Mouse (Mus musculus) embryonic facial prominence, embryonic 15.5 days (tissue): Measurements from ENCODE around the gene Mypn. TPM values are rescaled to one million over a fixed set of nuclear protein-coding genes. Genes with fewer than 3 reads are reported as not detected.

Experiments used
- ATAC-seq: fragments of 200-750 bp; cut with Nextera tagmentation; 2 replicates; pipeline ENCODE4 v1.8.0; 2017; ENCODE audit warnings: low read depth, moderate TSS enrichment; ENCODE audit not compliant: insufficient number of reproducible peaks, low FRiP score, low TSS enrichment
- H3K27ac ChIP-seq: fragments of 300-500 bp; sonication (generic); replicated peaks from 2 replicates; pipeline ENCODE4 v1.5.1; 2015; ENCODE audit warnings: mild to moderate bottlenecking, inconsistent platforms
- H3K27me3 ChIP-seq: fragments of 300-500 bp; sonication (generic); 2 replicates; pipeline ENCODE4 v1.6.1; 2015; ENCODE audit warnings: inconsistent platforms
- H3K36me3 ChIP-seq: fragments of 300-500 bp; sonication (generic); 2 replicates; pipeline ENCODE4 v1.6.1; 2015; ENCODE audit warnings: mild to moderate bottlenecking, inconsistent platforms
- H3K4me1 ChIP-seq: fragments of 300-500 bp; sonication (generic); 2 replicates; pipeline ENCODE4 v1.6.1; 2015; ENCODE audit warnings: inconsistent platforms
- H3K4me2 ChIP-seq: fragments of 300-500 bp; sonication (generic); replicated peaks from 2 replicates; pipeline ENCODE4 v1.6.1; 2015; ENCODE audit warnings: mild to moderate bottlenecking, inconsistent platforms
- H3K4me3 ChIP-seq: fragments of 300-500 bp; sonication (generic); replicated peaks from 2 replicates; pipeline ENCODE4 v1.5.1; 2015; ENCODE audit warnings: mild to moderate bottlenecking, inconsistent platforms
- H3K9ac ChIP-seq: fragments of 300-500 bp; sonication (generic); 2 replicates; pipeline ENCODE4 v1.6.1; 2015; ENCODE audit warnings: inconsistent platforms
- H3K9me3 ChIP-seq: fragments of 300-500 bp; sonication (generic); replicated peaks from 2 replicates; pipeline ENCODE4 v1.6.1; 2016; ENCODE audit warnings: inconsistent platforms
- WGBS: fragments of 180-500 bp; shearing (Covaris S2); methylation state at CpG from one replicate; pipeline ENCODE4 v1.1.7; 2015; 5-methylcytosine and 5-hydroxymethylcytosine counted together
- polyA plus RNA-seq: library from polyadenylated mRNA; unstranded; fragments of >200 nt; fragmentation: Nextera tagmentation; extraction: Ambion mirVana; gene quantifications from 2 replicates; pipeline ENCODE4 v1.2.1, GENCODE M21; 2015

The Mypn gene
- polyA plus RNA-seq, 1 experiment from 2014 or later, result 4.1 TPM

- Histone ChIP-seq H3K27ac (no peak overlapping the region), H3K4me2 (peak overlapping the region; percentile 94), H3K36me3 (no peaks in the 10 kb centered on the region), H3K9ac (peak overlapping the region; percentile 48; the same call in 1 of the 2 replicates), H3K4me1 (peaks cover 11% of the 10 kb centered on the region; the same call in 1 of the 2 replicates), H3K9me3 (no peaks in the 10 kb centered on the region), H3K4me3 (peak overlapping the region; percentile 59), H3K27me3 (peaks cover 15% of the 10 kb centered on the region)
- no peak for ATAC-seq
- WGBS, result 6% methylated on average over 9 of the region's 9 CpGs
These were observed 103.1 kb downstream of the Mypn start for GRCm38 (mm10) chr10:63100657-63101056.

DNA sequence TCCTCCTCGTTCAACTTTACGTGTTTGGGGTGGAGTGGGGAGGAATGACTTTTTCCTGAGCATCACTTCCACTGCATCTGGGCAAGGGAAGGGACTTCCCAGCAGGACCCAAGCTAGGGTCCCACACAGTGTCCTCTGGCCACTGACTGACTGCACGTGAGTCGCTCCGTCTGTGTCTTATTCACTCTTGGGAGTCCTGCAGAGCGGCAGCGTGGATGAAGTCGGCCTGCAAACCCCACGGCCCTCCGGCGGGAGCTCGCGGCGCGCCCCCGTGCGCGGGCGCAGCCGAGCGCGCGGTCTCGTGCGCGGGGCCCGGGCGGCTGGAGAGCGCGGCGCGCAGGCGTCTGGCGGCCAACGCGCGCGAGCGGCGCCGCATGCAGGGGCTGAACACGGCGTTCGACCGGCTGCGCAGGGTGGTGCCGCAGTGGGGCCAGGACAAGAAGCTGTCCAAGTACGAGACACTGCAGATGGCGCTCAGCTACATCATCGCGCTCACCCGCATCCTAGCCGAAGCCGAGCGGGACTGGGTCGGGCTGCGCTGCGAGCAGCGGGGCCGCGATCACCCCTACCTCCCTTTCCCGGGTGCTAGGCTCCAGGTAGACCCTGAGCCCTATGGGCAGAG, 103.7 kb downstream of the Mypn start:
- peak overlapping the region; percentile 48 for H3K9ac ChIP-seq
- peaks cover 11% of the 10 kb centered on the region; the same call in 1 of the 2 replicates for H3K4me1 ChIP-seq
- H3K4me2 ChIP-seq, result peak overlapping the region; percentile 94
- H3K9me3 ChIP-seq, result no peaks in the 10 kb centered on the region
- H3K4me3 ChIP-seq, result peak overlapping the region; percentile 59
- H3K27ac ChIP-seq, result no peak overlapping the region
- ATAC-seq, result peak; percentile 76
- no peaks in the 10 kb centered on the region for H3K36me3 ChIP-seq
- peaks cover 15% of the 10 kb centered on the region for H3K27me3 ChIP-seq
- WGBS, result under 1% methylated on average over 62 of the region's 62 CpGs

- no peak within 1 kb of the TSS for H3K27ac ChIP-seq
- no peak for ATAC-seq
- peaks cover 11% of the 10 kb centered on the region; the same call in 1 of the 2 replicates for H3K4me1 ChIP-seq
- H3K4me3 ChIP-seq, result peak within 1 kb of the TSS; percentile 59
- peaks cover 15% of the 10 kb centered on the region for H3K27me3 ChIP-seq
- 4% methylated on average over 16 of the region's 16 CpGs for WGBS
- H3K36me3 ChIP-seq, result no peaks in the 10 kb centered on the region
- H3K9ac ChIP-seq, result peak within 1 kb of the TSS; percentile 48
- no peaks in the 10 kb centered on the region for H3K9me3 ChIP-seq
- peak within 1 kb of the TSS; percentile 94 for H3K4me2 ChIP-seq
These were observed 104.2 kb downstream of the Mypn start, which contains the start of gene Atoh7 for GRCm38 (mm10) chr10:63099521-63099920. Gene Atoh7 (plus strand): TSS chr10:63099651.

GRCm38 (mm10) chr10:63098191-63098590, 105.6 kb downstream of the Mypn start:
- Histone ChIP-seq H3K4me3 (no peak overlapping the region), H3K36me3 (no peaks in the 10 kb centered on the region), H3K4me1 (peaks cover 11% of the 10 kb centered on the region; the same call in 1 of the 2 replicates), H3K4me2 (no peak overlapping the region), H3K27me3 (peaks cover 15% of the 10 kb centered on the region), H3K27ac (no peak overlapping the region), H3K9ac (no peak overlapping the region), H3K9me3 (no peaks in the 10 kb centered on the region)
- 62% methylated on average over 12 of the region's 12 CpGs for WGBS
- no peak for ATAC-seq

- H3K4me3 ChIP-seq, result no peak overlapping the region
- WGBS, result 52% methylated on average over 2 of the region's 2 CpGs
- H3K27ac ChIP-seq, result no peak overlapping the region
- H3K27me3 ChIP-seq, result peaks cover 15% of the 10 kb centered on the region
- ATAC-seq, result no peak
- no peak overlapping the region for H3K4me2 ChIP-seq
- H3K36me3 ChIP-seq, result no peaks in the 10 kb centered on the region
- peaks cover 11% of the 10 kb centered on the region; the same call in 1 of the 2 replicates for H3K4me1 ChIP-seq
- no peak overlapping the region for H3K9ac ChIP-seq
- H3K9me3 ChIP-seq, result no peaks in the 10 kb centered on the region
These were observed 107.0 kb downstream of the Mypn start for GRCm38 (mm10) chr10:63096757-63097156.

DNA sequence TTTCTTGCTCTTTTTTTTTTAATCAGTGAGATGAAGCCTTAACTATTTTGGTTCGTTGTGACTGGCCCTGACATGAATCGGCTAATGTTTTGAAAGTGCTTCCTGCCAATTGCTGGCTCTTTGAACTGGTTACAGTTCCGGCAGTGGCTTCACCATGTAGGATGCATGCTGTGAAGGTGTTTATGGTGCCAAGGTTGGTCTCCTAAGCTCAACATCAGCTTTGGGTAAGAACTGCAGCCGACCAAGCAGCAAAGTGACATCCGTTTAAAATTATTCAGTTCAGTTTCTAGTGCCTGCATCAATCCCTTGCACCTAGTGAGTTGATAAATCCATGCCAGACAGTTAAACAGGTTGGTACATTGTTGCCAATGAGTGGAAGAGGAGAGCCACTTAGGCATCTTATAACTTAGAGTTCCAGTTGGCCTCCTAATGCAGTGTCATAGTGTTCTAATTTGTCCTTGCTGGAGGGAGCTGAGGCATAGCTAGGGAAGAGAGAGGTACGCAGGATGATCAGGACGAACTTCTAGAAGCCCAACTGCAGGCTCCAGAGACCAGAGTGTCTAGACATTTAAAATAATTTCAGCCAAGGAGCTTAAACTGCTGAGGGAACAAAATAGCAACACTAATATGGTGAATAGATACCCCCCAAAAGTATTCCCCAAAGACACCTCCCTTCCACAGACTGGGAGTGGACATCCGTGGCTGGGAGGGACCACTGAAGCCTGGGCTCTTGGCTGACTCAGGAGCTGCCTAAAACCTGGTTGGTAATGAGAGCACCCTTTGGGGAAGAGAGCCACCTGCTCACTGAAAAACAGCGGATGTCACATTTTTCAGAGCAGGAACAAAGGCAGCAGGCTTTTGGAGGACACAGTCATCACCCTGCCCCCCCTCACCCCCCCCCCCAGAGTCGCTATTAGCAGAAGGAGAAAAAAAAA, 110.9 kb downstream of the Mypn start:
- no peak overlapping the region for H3K9ac ChIP-seq
- no peaks in the 10 kb centered on the region for H3K36me3 ChIP-seq
- H3K27me3 ChIP-seq, result peaks cover 11% of the 10 kb centered on the region; the same call in 1 of the 2 replicates
- no peak overlapping the region for H3K4me2 ChIP-seq
- H3K4me3 ChIP-seq, result no peak overlapping the region
- no peaks in the 10 kb centered on the region for H3K9me3 ChIP-seq
- H3K4me1 ChIP-seq, result peaks cover 14% of the 10 kb centered on the region
- no peak for ATAC-seq
- no peak overlapping the region for H3K27ac ChIP-seq
- 62% methylated on average over 10 of the region's 10 CpGs for WGBS

GRCm38 (mm10) chr10:63091915-63092314, 111.8 kb downstream of the Mypn start:
- no peaks in the 10 kb centered on the region for H3K36me3 ChIP-seq
- H3K4me2 ChIP-seq, result no peak overlapping the region
- no peak overlapping the region for H3K9ac ChIP-seq
- peaks cover 14% of the 10 kb centered on the region for H3K4me1 ChIP-seq
- H3K27ac ChIP-seq, result no peak overlapping the region
- H3K9me3 ChIP-seq, result no peaks in the 10 kb centered on the region
- H3K4me3 ChIP-seq, result no peak overlapping the region
- 0 out of 2 replicates have a peak, but pooled peaks cover 5% of the 10 kb centered on the region for H3K27me3 ChIP-seq
- WGBS, result 70% methylated on average over 7 of the region's 7 CpGs
- no peak for ATAC-seq

DNA sequence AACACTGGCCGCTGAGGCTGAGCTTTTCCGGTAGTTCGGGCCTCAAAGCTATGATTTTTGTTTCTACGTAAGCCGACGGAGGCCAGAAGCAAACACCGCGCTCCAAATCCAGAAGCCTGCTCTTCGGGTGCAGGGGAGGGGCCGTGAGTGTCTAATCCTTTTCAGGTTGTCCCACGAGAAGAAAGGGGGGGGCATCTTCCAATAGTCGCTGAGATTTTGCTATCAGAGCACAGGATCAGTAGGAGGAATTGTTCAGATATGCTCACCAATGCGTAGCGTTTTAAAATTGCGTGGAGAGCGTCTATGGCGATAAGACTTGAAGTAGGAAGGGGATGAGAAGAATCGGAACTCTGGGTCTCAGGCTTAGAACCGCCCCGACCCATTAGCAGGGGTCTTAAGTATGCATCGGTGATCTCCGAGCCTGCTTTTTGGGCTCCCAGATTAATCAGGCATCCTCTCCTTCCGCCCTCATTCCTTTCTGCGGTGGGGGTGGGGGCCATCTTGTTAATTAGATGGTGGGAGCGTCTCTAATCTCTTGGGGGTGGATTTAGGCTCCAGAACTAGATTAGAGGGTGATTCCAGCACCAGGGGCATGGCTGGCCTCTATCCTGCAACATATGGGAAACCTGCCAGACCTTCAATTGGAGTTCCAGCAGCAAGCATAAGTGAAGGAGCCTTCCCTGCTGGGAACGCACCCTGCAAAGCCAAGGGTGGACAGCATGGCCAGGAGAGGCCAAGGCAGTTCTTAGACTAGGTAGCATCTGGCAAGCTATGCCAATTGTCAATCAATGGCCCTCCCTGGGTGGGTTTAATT, 113.8 kb downstream of the Mypn start:
- H3K4me2 ChIP-seq, result peak overlapping the region; percentile 52
- H3K36me3 ChIP-seq, result no peaks in the 10 kb centered on the region
- H3K27me3 ChIP-seq, result 0 out of 2 replicates have a peak, but pooled peaks cover 5% of the 10 kb centered on the region
- H3K4me1 ChIP-seq, result peaks cover 14% of the 10 kb centered on the region
- 6% methylated on average over 26 of the region's 26 CpGs for WGBS
- H3K27ac ChIP-seq, result no peak overlapping the region
- H3K9ac ChIP-seq, result no peak overlapping the region
- H3K4me3 ChIP-seq, result peak overlapping the region; percentile 29
- no peak for ATAC-seq
- no peaks in the 10 kb centered on the region for H3K9me3 ChIP-seq

DNA sequence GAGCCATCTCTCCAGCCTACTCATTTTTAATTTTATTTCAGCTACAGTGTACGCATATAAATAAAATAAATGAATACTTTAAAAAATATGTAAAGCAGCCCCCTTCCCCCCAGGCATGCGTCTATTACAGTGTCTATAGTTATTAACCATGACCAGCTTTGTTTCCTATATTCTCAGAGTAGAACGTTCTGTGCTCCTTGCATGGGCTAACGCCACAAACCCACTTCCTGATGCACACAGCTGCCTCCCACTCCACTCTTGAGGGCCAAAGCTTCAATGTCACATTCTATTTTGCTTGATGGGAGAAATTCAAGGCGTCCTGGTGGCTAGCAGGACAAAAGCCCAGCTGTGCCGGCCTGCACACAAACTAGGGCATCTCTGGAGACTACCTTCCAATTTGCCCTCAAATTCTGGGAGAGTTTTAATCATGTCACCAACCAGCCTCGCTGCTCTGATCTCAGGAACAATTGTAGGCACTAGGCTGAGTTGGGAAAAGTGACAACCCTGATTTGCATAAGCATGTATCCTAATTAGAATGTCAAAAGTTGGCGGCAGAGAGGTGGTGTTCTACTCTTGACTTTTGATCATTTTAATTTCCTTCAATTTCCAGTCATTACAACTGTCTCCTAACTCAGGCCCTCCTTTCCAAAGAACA, 114.5 kb downstream of the Mypn start:
- no peaks in the 10 kb centered on the region for H3K36me3 ChIP-seq
- peak overlapping the region; percentile 52 for H3K4me2 ChIP-seq
- H3K4me3 ChIP-seq, result peak overlapping the region; percentile 29
- 25% methylated on average over 8 of the region's 8 CpGs for WGBS
- H3K27me3 ChIP-seq, result 0 out of 2 replicates have a peak, but pooled peaks cover 5% of the 10 kb centered on the region
- no peaks in the 10 kb centered on the region for H3K9me3 ChIP-seq
- ATAC-seq, result no peak
- peak overlapping the region; percentile 34; the same call in 1 of the 2 replicates for H3K27ac ChIP-seq
- H3K9ac ChIP-seq, result no peak overlapping the region
- peaks cover 14% of the 10 kb centered on the region for H3K4me1 ChIP-seq

DNA sequence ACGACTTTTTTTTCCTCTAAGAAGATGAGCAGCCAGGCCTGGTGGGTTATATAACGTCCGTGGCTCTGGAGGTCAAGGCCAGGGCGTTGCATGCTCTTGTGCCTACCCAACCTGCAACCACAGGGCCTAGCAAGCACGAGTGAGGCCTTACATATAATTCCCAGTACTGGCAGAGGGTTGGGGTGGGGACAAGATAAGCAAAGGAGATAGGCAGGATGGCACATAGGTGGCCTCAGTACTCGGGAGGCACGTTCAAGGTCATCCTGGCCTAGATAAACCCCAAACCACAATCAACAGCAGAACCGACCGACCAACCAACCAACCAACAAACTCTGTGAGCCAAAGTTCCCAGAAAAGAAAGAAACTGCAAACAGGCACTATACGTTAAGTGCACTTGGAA, 117.4 kb downstream of the Mypn start:
- H3K4me2 ChIP-seq, result no peak overlapping the region
- 83% methylated on average over 10 of the region's 10 CpGs for WGBS
- no peak overlapping the region for H3K27ac ChIP-seq
- H3K27me3 ChIP-seq, result 0 out of 2 replicates have a peak, but pooled peaks cover 5% of the 10 kb centered on the region
- ATAC-seq, result no peak
- H3K4me3 ChIP-seq, result no peak overlapping the region
- peaks cover 14% of the 10 kb centered on the region for H3K4me1 ChIP-seq
- H3K36me3 ChIP-seq, result no peaks in the 10 kb centered on the region
- H3K9ac ChIP-seq, result no peak overlapping the region
- H3K9me3 ChIP-seq, result no peaks in the 10 kb centered on the region
